Mouse (Mus musculus) liver, embryonic 14.5 days (tissue): Measurements from ENCODE around the gene Efcab9.

Experiments
- CTCF ChIP-seq: IDR thresholded peaks from 2 replicates; pipeline ENCODE4 v1.5.1; 2016; ENCODE audit warnings: antibody characterized with exemption, low read depth, control low read depth
- EP300 ChIP-seq: IDR thresholded peaks from 2 replicates; pipeline ENCODE4 v1.6.1; 2016; ENCODE audit warnings: antibody characterized with exemption, low read depth

- TF ChIP-seq CTCF (no peak), EP300 (no peak)
These were observed 18.2 kb upstream of the Efcab9 start for GRCm38 (mm10) chr11:32550102-32550501.
